Mouse (Mus musculus): Measurements from ENCODE around the gene Sirt5.

DNA sequence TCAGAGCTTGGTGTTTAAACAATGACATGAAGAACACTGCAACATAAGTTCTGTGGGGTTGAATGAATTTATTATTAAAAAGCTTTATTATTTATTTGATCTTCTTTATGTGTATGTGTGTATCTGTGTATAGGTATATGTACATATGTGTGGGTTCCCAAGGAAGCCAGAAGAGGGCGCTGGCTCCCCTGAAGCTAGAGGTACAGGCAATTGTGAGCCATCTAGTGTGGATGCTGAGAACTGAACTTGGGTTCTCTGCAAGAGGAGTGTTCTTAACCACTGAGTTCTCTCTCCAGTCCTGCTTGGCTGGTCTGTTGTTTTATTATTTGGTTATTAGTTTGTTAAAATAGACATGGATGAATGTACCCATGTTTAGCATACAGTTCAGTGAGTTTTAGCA, 7.6 kb downstream of the Sirt5 start:
- TF ChIP-seq GATA1 (IDR thresholded peaks at IDR 0.05; ENCODE audit: borderline replicate concordance, low read length) (no peak), FLI1 (IDR thresholded peaks at IDR 0.05; ENCODE audit: low read length) (no peak)

Data from megakaryocyte, embryonic 14.5 days (primary cell).